Mouse (Mus musculus) forebrain, postnatal 0 days (tissue): Measurements from ENCODE around the gene Zc3h18. TPM values are rescaled to one million over a fixed set of nuclear protein-coding genes. Genes with fewer than 3 reads are reported as not detected.

ENCODE experiments used
- ATAC-seq: fragments of 200-750 bp; cut with Nextera tagmentation; 2 replicates; pipeline ENCODE4 v1.8.0; 2017; ENCODE audit warnings: mild to moderate bottlenecking, moderate library complexity
- DNase-seq: peaks from one replicate; pipeline ENCODE4 v3.0.0-alpha.2; 2015
- H3K27ac ChIP-seq: fragments of 300-500 bp; sonication (generic); 2 replicates; pipeline ENCODE4 v1.5.1; 2014; ENCODE audit warnings: low read depth, mild to moderate bottlenecking, antibody characterized with exemption, low read length, moderate library complexity, mixed read lengths
- H3K27me3 ChIP-seq: fragments of 300-500 bp; sonication (generic); 2 replicates; pipeline ENCODE4 v1.6.1; 2014; ENCODE audit warnings: mild to moderate bottlenecking, low read length, mixed read lengths; ENCODE audit not compliant: insufficient read depth
- H3K36me3 ChIP-seq: fragments of 300-500 bp; sonication (generic); 2 replicates; pipeline ENCODE4 v1.6.1; 2014; ENCODE audit warnings: mild to moderate bottlenecking, moderate library complexity; ENCODE audit not compliant: insufficient read depth
- H3K4me1 ChIP-seq: fragments of 300-500 bp; sonication (generic); 2 replicates; pipeline ENCODE4 v1.6.1; 2014; ENCODE audit warnings: antibody characterized with exemption; ENCODE audit not compliant: insufficient read depth
- H3K4me2 ChIP-seq: fragments of 300-500 bp; sonication (generic); 2 replicates; pipeline ENCODE4 v1.6.1; 2014; ENCODE audit warnings: low read depth, mild to moderate bottlenecking, moderate library complexity
- H3K4me3 ChIP-seq: fragments of 300-500 bp; sonication (generic); 2 replicates; pipeline ENCODE4 v1.5.1; 2014; ENCODE audit warnings: low read depth, low read length, mixed read lengths
- H3K9ac ChIP-seq: fragments of 300-500 bp; sonication (generic); 2 replicates; pipeline ENCODE4 v1.6.1; 2014; ENCODE audit warnings: mild to moderate bottlenecking
- H3K9me3 ChIP-seq: fragments of 300-500 bp; sonication (generic); 2 replicates; pipeline ENCODE4 v1.6.1; 2016; ENCODE audit warnings: low read length
- CTCF ChIP-seq: sonication (generic); IDR thresholded peaks from 2 replicates; pipeline ENCODE4 v1.5.1; 2016; ENCODE audit warnings: antibody characterized with exemption, control low read depth, low read depth
- WGBS: fragments of 180-500 bp; shearing (Covaris S2); extraction: QIAGEN DNeasy Blood & Tissue Kit; methylation state at CpG from one replicate; pipeline ENCODE4 v1.1.7; 2014; 5-methylcytosine and 5-hydroxymethylcytosine counted together
- polyA plus RNA-seq: library from polyadenylated mRNA; unstranded; fragments of >200 nt; fragmentation: Nextera tagmentation; extraction: Ambion mirVana; gene quantifications from 2 replicates; pipeline ENCODE4 v1.2.1, GENCODE M21; 2015
- total RNA-seq: library from RNA; depleted of rRNA; stranded (reverse); fragments of >200 nt; gene quantifications from 2 replicates; pipeline ENCODE4 v1.2.3, GENCODE M21; 2014

Zc3h18 gene
- total and polyA plus RNA-seq, 2 experiments from 2014 or later = 27.3 to 40.9 TPM

DNA sequence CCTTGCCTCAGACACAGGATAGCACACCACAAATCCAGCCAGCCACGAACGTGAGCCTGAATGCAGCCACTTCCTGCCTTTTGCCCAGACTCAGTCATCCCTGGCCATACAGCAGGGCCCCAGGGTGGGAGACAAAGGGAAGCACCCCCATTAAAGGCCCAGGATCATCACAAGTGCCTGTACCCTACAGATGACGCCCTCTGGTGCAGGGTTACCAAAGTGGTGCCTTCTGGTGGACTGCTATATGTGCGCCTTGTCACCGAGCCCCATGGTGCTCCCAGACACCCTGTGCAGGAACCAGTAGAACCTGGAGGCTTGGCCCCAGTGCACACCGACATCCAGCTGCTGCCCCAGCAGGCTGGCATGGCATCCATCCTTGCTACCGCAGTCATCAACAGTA, 42.9 kb upstream of the Zc3h18 start:
- no peak overlapping the region for H3K4me3 ChIP-seq
- TF ChIP-seq CTCF = no peak
- no peaks in the 10 kb centered on the region for H3K36me3 ChIP-seq
- no peak overlapping the region for H3K4me2 ChIP-seq
- H3K27ac ChIP-seq = no peak overlapping the region
- H3K27me3 ChIP-seq = peaks cover 31% of the 10 kb centered on the region
- no peak for DNase-seq
- H3K9me3 ChIP-seq = no peaks in the 10 kb centered on the region
- WGBS = 78% methylated on average over 7 of the region's 7 CpGs
- H3K9ac ChIP-seq = no peak overlapping the region
- no peak for ATAC-seq
- 0 out of 2 replicates have a peak, but pooled peaks cover 7% of the 10 kb centered on the region for H3K4me1 ChIP-seq

GRCm38 (mm10) chr8:122334791-122335490, 41.5 kb upstream of the Zc3h18 start:
- ATAC-seq = no peak

GRCm38 (mm10) chr8:122335638-122336250, 40.7 kb upstream of the Zc3h18 start:
- Histone ChIP-seq H3K4me2 (peak overlapping the region; percentile 83), H3K27ac (no peak overlapping the region), H3K36me3 (no peaks in the 10 kb centered on the region), H3K4me1 (0 out of 2 replicates have a peak, but pooled peaks cover 7% of the 10 kb centered on the region), H3K4me3 (peak overlapping the region; percentile 54), H3K27me3 (peaks cover 31% of the 10 kb centered on the region), H3K9me3 (no peaks in the 10 kb centered on the region), H3K9ac (peak overlapping the region; percentile 56)
- peak; percentile 21 for DNase-seq
- TF ChIP-seq CTCF = no peak
- peak; percentile 44 for ATAC-seq
- WGBS = 13% methylated on average over 45 of the region's 57 CpGs

More at GRCm38 (mm10) chr8:122334791-122335490, 41.5 kb upstream of the Zc3h18 start:
- H3K36me3 ChIP-seq = no peaks in the 10 kb centered on the region
- no peaks in the 10 kb centered on the region for H3K9me3 ChIP-seq
- no peak overlapping the region for H3K27ac ChIP-seq
- TF ChIP-seq CTCF = no peak
- H3K9ac ChIP-seq = peak overlapping the region; percentile 56; the same call in 1 of the 2 replicates
- no peak overlapping the region for H3K4me3 ChIP-seq
- 0 out of 2 replicates have a peak, but pooled peaks cover 7% of the 10 kb centered on the region for H3K4me1 ChIP-seq
- H3K4me2 ChIP-seq = peak overlapping the region; percentile 83
- H3K27me3 ChIP-seq = peaks cover 31% of the 10 kb centered on the region
- DNase-seq = no peak
- WGBS = 85% methylated on average over 13 of the region's 13 CpGs

- peak overlapping the region; percentile 56 for H3K9ac ChIP-seq
- H3K27ac ChIP-seq = no peak overlapping the region
- H3K4me2 ChIP-seq = peak overlapping the region; percentile 83
- ATAC-seq (peak; percentile 72), DNase-seq (peak; percentile 77)
- 8% methylated on average over 71 of the region's 81 CpGs for WGBS
- H3K9me3 ChIP-seq = no peaks in the 10 kb centered on the region
- H3K4me3 ChIP-seq = peak overlapping the region; percentile 54
- peaks cover 31% of the 10 kb centered on the region for H3K27me3 ChIP-seq
- peak; percentile 13; the same call in 1 of the 2 replicates for TF ChIP-seq CTCF
- H3K4me1 ChIP-seq = 0 out of 2 replicates have a peak, but pooled peaks cover 7% of the 10 kb centered on the region
- H3K36me3 ChIP-seq = no peaks in the 10 kb centered on the region
These were observed 40.0 kb upstream of the Zc3h18 start for GRCm38 (mm10) chr8:122336251-122336910.

DNA sequence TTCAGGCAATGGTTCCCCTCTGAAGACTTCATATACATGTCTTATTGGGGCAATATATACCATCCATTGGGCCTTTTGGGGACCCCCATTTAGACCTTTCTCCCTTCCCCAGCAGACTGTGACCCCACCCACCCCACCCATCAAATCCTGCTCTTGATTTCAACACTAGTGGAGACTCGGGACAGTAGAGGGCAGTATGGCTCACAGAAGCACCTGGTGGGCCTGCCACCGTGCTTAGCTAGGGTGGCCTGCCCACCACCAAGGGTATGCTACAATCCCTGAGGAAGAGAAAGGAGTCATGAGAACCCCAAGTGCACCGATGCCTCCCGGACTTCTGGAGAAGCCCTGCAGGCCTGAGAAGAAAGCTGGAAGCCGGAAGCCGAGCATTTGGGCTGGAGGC, 37.6 kb upstream of the Zc3h18 start:
- H3K4me1 ChIP-seq = 0 out of 2 replicates have a peak, but pooled peaks cover 7% of the 10 kb centered on the region
- H3K9me3 ChIP-seq = no peaks in the 10 kb centered on the region
- no peak overlapping the region for H3K9ac ChIP-seq
- no peak overlapping the region for H3K4me2 ChIP-seq
- no peak overlapping the region for H3K27ac ChIP-seq
- 0 out of 2 replicates have a peak, but pooled peaks have one; percentile 30 for TF ChIP-seq CTCF
- ATAC-seq (no peak), DNase-seq (no peak)
- WGBS = 55% methylated on average over 6 of the region's 6 CpGs
- H3K27me3 ChIP-seq = peaks cover 32% of the 10 kb centered on the region
- no peak overlapping the region for H3K4me3 ChIP-seq
- no peaks in the 10 kb centered on the region for H3K36me3 ChIP-seq

DNA sequence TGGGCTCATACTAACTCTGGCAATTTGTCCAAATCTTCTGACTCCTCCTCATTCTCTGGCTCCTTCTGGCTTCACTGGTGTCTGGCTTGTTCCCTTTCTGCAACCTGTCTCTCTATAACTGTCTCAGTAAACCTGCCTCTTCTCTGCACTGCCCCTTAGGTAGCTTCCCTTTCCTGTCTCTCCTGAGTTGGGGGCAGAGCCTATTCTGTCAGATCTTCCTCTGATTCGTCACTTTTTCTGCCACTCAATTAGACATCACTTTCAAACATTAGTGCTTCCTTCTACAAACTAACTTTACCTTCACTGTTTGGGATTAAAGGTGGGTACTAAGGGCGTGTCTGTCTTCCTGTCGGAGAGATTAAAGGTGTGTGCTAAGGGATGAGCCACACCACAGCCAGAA, 35.6 kb upstream of the Zc3h18 start:
- TF ChIP-seq CTCF = no peak
- Histone ChIP-seq H3K9me3 (no peaks in the 10 kb centered on the region), H3K27me3 (peaks cover 25% of the 10 kb centered on the region), H3K27ac (no peak overlapping the region), H3K4me1 (0 out of 2 replicates have a peak, but pooled peaks cover 7% of the 10 kb centered on the region), H3K4me3 (no peak overlapping the region), H3K36me3 (no peaks in the 10 kb centered on the region), H3K9ac (no peak overlapping the region), H3K4me2 (no peak overlapping the region)
- WGBS = 85% methylated on average over 3 of the region's 3 CpGs
- ATAC-seq = no peak
- no peak for DNase-seq
